ENCODE assay signal across 21 mouse cellular contexts in the genomic region with DNA sequence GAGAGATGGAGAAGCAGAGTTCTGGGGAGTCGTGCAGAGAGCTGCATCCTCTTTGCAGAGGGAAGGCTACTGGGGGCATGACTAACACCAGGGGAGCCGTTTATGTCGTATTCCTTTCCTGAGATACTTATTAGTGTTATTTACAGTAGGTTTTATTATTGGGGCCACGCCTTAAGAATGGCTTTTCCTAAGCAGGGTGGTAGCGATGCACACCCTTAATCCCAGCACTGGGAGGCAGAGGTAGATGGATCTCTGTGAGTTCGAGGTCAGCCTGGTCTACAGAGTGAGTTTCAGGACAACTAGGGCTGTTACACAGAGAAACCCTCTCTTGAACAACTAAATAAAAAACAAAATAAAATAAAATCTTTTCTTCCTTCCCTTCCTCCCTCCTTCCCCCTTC.
DNase-seq lines count a peak whose midpoint lies in the region; ATAC-seq and TF ChIP-seq lines count a peak whose summit lies in the region.
"Had no signal": no experiment of that assay in that cellular context is flagged by ENCODE, and none has a peak within 500 bp of the region (broad histone marks: within the 10 kb centered on the region; RNA-seq: fewer than 3 reads in every experiment).

No protein-coding gene starts in this region.

- H3K9me3 ChIP-seq in heart, embryonic 10.5 days, result no peaks in the 10 kb centered on the region
- H3K9me3 ChIP-seq in midbrain, embryonic 10.5 days (replicated peaks), result no peaks in the 10 kb centered on the region
- H3K9me3 ChIP-seq in midbrain, postnatal 0 days (ENCODE audit: low read length), result no peaks in the 10 kb centered on the region
- no peaks in the 10 kb centered on the region for H3K9me3 ChIP-seq in limb, embryonic 10.5 days (replicated peaks)
- H3K9me3 ChIP-seq: embryonic facial prominence, embryonic 12.5 days; forebrain, embryonic 15.5 days; limb, embryonic 15.5 days had no signal

- peaks cover 52% of the 10 kb centered on the region for H3K4me1 ChIP-seq in heart, embryonic 10.5 days
- peaks cover 33% of the 10 kb centered on the region for H3K4me1 ChIP-seq in midbrain, embryonic 10.5 days
- H3K4me1 ChIP-seq in midbrain, postnatal 0 days (ENCODE audit: insufficient read depth, low read length), result no peaks in the 10 kb centered on the region
- peaks cover 39% of the 10 kb centered on the region for H3K4me1 ChIP-seq in limb, embryonic 10.5 days

- TF ChIP-seq CTCF in midbrain, postnatal 0 days (IDR thresholded peaks at IDR 0.05), result no peak
- no peak for TF ChIP-seq CTCF in layer of hippocampus, adult 2 months (conservative IDR thresholded peaks at IDR 0.05)

- H3K27ac ChIP-seq in heart, embryonic 10.5 days, result peak overlapping the region; percentile 75
- H3K27ac ChIP-seq in midbrain, embryonic 10.5 days (replicated peaks), result peak overlapping the region; percentile 73
- no peak overlapping the region for H3K27ac ChIP-seq in midbrain, postnatal 0 days (ENCODE audit: low read depth, low read length)
- peak overlapping the region; percentile 50 for H3K27ac ChIP-seq in limb, embryonic 10.5 days
- H3K27ac ChIP-seq in layer of hippocampus, adult 2 months, result no peak overlapping the region
- H3K27ac ChIP-seq: embryonic facial prominence, embryonic 12.5 days; forebrain, embryonic 15.5 days; hindbrain, postnatal 0 days; limb, embryonic 15.5 days had no signal

- no peak for ATAC-seq in midbrain, postnatal 0 days (ENCODE audit: low FRiP score)
- ATAC-seq: activated CD4-positive, CD25-positive, alpha-beta regulatory T cell, adult 4 months; forebrain, embryonic 15.5 days; hindbrain, postnatal 0 days; Patski had no signal

- H3K4me3 ChIP-seq in heart, embryonic 10.5 days, result no peak overlapping the region
- H3K4me3 ChIP-seq in midbrain, embryonic 10.5 days, result no peak overlapping the region
- no peak overlapping the region for H3K4me3 ChIP-seq in midbrain, postnatal 0 days (ENCODE audit: low read depth, low read length)
- no peak overlapping the region; the same call in 1 of the 2 replicates for H3K4me3 ChIP-seq in limb, embryonic 10.5 days
- H3K4me3 ChIP-seq in layer of hippocampus, adult 2 months, result no peak overlapping the region
- H3K4me3 ChIP-seq: embryonic facial prominence, embryonic 12.5 days; forebrain, embryonic 15.5 days; limb, embryonic 15.5 days had no signal

- no peak for DNase-seq in heart, embryonic 10.5 days (ENCODE audit: low spot score)
- no peak for DNase-seq in heart, adult 9 months (ENCODE audit: low spot score in 2 of 2)
- no peak for DNase-seq in midbrain, embryonic 10.5 days (ENCODE audit: low spot score)
- DNase-seq in midbrain, postnatal 0 days (ENCODE audit: low spot score), result no peak
- no peak for DNase-seq in limb, embryonic 10.5 days (ENCODE audit: low spot score)
- no peak for DNase-seq in kidney, adult 18-20 months
- DNase-seq in layer of hippocampus, adult 2 months (ENCODE audit: low spot score in 2 of 2), result no peak
- DNase-seq: adrenal gland, postnatal 14 days; B cell, adult 2 months; cerebellum, adult 18-20 months; heart, adult 11 months; kidney, adult 9 months; kidney, postnatal 36 days; right cerebral cortex, postnatal 25 days; thymus, postnatal 4 days had no signal

- WGBS in heart, embryonic 10.5 days, result 42% methylated on average over 6 of the region's 6 CpGs
- WGBS in midbrain, embryonic 10.5 days, result 65% methylated on average over 6 of the region's 6 CpGs
- 78% methylated on average over 6 of the region's 6 CpGs for WGBS in midbrain, postnatal 0 days
- WGBS in limb, embryonic 10.5 days, result 25% methylated on average over 6 of the region's 6 CpGs

- no peak overlapping the region for H3K4me2 ChIP-seq in midbrain, postnatal 0 days (ENCODE audit: low read depth, low read length, poor library complexity, severe bottlenecking)
- H3K4me2 ChIP-seq: embryonic facial prominence, embryonic 12.5 days; forebrain, embryonic 15.5 days; limb, embryonic 15.5 days had no signal

- H3K9ac ChIP-seq in midbrain, postnatal 0 days (replicated peaks; ENCODE audit: low read length, poor library complexity, severe bottlenecking), result no peak overlapping the region
- H3K9ac ChIP-seq: embryonic facial prominence, embryonic 12.5 days; forebrain, embryonic 15.5 days; limb, embryonic 15.5 days had no signal

- H3K36me3 ChIP-seq in heart, embryonic 10.5 days, result no peaks in the 10 kb centered on the region
- H3K36me3 ChIP-seq in midbrain, embryonic 10.5 days, result no peaks in the 10 kb centered on the region
- no peaks in the 10 kb centered on the region for H3K36me3 ChIP-seq in midbrain, postnatal 0 days (ENCODE audit: insufficient read depth, low read length)
- H3K36me3 ChIP-seq in limb, embryonic 10.5 days, result no peaks in the 10 kb centered on the region
- H3K36me3 ChIP-seq: embryonic facial prominence, embryonic 12.5 days; forebrain, embryonic 15.5 days; limb, embryonic 15.5 days had no signal

- H3K27me3 ChIP-seq in heart, embryonic 10.5 days (ENCODE audit: insufficient read depth, poor library complexity, severe bottlenecking), result no peaks in the 10 kb centered on the region
- H3K27me3 ChIP-seq in midbrain, embryonic 10.5 days (ENCODE audit: low read depth, poor library complexity, severe bottlenecking), result no peaks in the 10 kb centered on the region
- no peaks in the 10 kb centered on the region for H3K27me3 ChIP-seq in midbrain, postnatal 0 days (ENCODE audit: insufficient read depth, low read length)
- no peaks in the 10 kb centered on the region for H3K27me3 ChIP-seq in limb, embryonic 10.5 days (ENCODE audit: low read depth, poor library complexity, severe bottlenecking)
- H3K27me3 ChIP-seq: embryonic facial prominence, embryonic 12.5 days; forebrain, embryonic 15.5 days; Patski had no signal

Comparison
In these comparisons a context has a peak if more than half of its experiments do, and no peak if none do; other contexts are left out.
1. H3K27ac ChIP-seq: peak in heart, embryonic 10.5 days (single experiment), midbrain, embryonic 10.5 days (single experiment) and limb, embryonic 10.5 days (single experiment); none in midbrain, postnatal 0 days (single experiment) and layer of hippocampus, adult 2 months (single experiment).